Mouse (Mus musculus) brain, embryonic 14.5 days (tissue): ENCODE data around the gene Tdrd5.

ENCODE experiments used
- CTCF ChIP-seq: fragments of 200-500 bp; IDR thresholded peaks from 2 replicates; pipeline ENCODE4 v1.5.1; 2012; ENCODE audit warnings: inconsistent platforms, mild to moderate bottlenecking, moderate library complexity, borderline replicate concordance; ENCODE audit not compliant: insufficient read depth, insufficient read length; ENCODE audit errors: extremely low read depth
- POLR2A ChIP-seq: fragments of 200-500 bp; IDR thresholded peaks from 2 replicates; pipeline ENCODE4 v1.6.1; 2012; ENCODE audit warnings: mild to moderate bottlenecking, inconsistent platforms, borderline replicate concordance; ENCODE audit not compliant: poor library complexity, insufficient read depth, insufficient read length, severe bottlenecking; ENCODE audit errors: extremely low read depth

DNA sequence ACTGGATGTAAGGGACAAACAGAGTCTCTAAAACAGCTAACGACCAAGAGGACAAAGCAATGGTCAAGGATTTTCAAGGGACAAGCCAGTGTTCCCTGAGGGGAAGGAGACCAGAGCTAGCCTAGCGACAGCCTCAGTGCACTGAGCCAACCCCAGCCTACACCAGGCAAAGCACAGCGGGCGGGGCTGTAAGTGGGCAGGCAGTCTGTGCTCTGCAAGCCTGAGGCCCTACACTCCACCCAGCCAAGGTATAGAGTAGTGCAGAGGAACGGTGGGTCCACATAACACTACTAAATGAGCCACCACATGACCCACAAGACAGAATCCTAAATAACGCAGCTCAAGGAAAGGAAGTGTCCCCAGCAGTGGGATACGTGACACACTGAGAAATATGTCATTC is 29.8 kb downstream of the Tdrd5 start:
- TF ChIP-seq POLR2A (no peak), CTCF (no peak)
